Mouse (Mus musculus): ENCODE data around the gene D5Ertd577e.
"Not testable (repeated sequence)": the region's sequence is repeated elsewhere in the genome, so short reads cannot be mapped to it uniquely, and the experiment has no call there.

DNA sequence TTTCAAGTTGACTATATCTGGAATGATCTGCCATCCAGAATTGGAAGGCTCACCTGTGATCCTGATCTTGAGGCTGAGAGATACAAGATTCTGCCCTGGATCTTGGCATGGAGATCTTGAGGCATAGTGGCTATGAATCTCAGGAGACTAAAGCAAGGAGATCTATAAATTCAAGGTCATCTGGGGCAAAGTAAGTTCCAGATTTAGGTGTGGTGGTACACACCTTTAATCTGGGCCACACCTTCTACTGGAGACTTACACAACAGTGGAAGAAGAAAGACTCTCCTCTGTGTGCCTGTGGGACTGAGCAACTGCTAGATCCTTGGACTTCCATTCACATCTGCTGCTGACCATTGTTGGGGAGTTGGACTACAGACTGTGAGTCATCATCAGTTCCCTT, 53.9 kb downstream of the D5Ertd577e start, which contains the start of gene Gm3286:
- TF ChIP-seq CTCF (IDR thresholded peaks at IDR 0.05; ENCODE audit: low read depth, low read length); POLR2A (IDR thresholded peaks at IDR 0.05; ENCODE audit: extremely low read depth, insufficient read depth, low read length): not testable (repeated sequence)

Measured in liver, adult 2 months (tissue).